Mouse (Mus musculus) lung, embryonic 16.5 days (tissue): ENCODE data around the gene Psen2. TPM values are rescaled to one million over a fixed set of nuclear protein-coding genes. Genes with fewer than 3 reads are reported as not detected.

Experiments used
- ATAC-seq: fragments of 200-750 bp; cut with Nextera tagmentation; 2 replicates; pipeline ENCODE4 v1.8.0; 2017; ENCODE audit warnings: low read depth, mild to moderate bottlenecking, moderate library complexity
- H3K27ac ChIP-seq: fragments of 300-500 bp; sonication (generic); 2 replicates; pipeline ENCODE4 v1.5.1; 2014; ENCODE audit warnings: mild to moderate bottlenecking, control low read depth, low read length
- H3K27me3 ChIP-seq: fragments of 300-500 bp; sonication (generic); 2 replicates; pipeline ENCODE4 v1.6.1; 2014; ENCODE audit warnings: low read depth, low read length, mixed read lengths; ENCODE audit not compliant: control insufficient read depth, insufficient read depth
- H3K36me3 ChIP-seq: fragments of 300-500 bp; sonication (generic); 2 replicates; pipeline ENCODE4 v1.6.1; 2014; ENCODE audit warnings: low read length; ENCODE audit not compliant: control insufficient read depth, insufficient read depth
- H3K4me1 ChIP-seq: fragments of 300-500 bp; sonication (generic); replicated peaks from 2 replicates; pipeline ENCODE4 v1.6.1; 2014; ENCODE audit warnings: low read length, mixed read lengths; ENCODE audit not compliant: control insufficient read depth, insufficient read depth
- H3K4me2 ChIP-seq: fragments of 300-500 bp; sonication (generic); 2 replicates; pipeline ENCODE4 v1.6.1; 2014; ENCODE audit warnings: low read depth, low read length, control low read depth
- H3K4me3 ChIP-seq: fragments of 300-500 bp; sonication (generic); 2 replicates; pipeline ENCODE4 v1.5.1; 2014; ENCODE audit warnings: mild to moderate bottlenecking, low read length, control low read depth
- H3K9ac ChIP-seq: fragments of 300-500 bp; sonication (generic); 2 replicates; pipeline ENCODE4 v1.6.1; 2014; ENCODE audit warnings: low read length, control low read depth
- H3K9me3 ChIP-seq: fragments of 300-500 bp; sonication (generic); 2 replicates; pipeline ENCODE4 v1.6.1; 2016; ENCODE audit warnings: low read length; ENCODE audit not compliant: control insufficient read depth
- WGBS: fragments of 180-500 bp; shearing (Covaris S2); extraction: QIAGEN DNeasy Blood & Tissue Kit; methylation state at CpG from one replicate; pipeline ENCODE4 v1.1.7; 2014; 5-methylcytosine and 5-hydroxymethylcytosine counted together
- polyA plus RNA-seq: library from polyadenylated mRNA; unstranded; fragments of >200 nt; fragmentation: Nextera tagmentation; extraction: Ambion mirVana; gene quantifications from 2 replicates; pipeline ENCODE4 v1.2.1, GENCODE M21; 2015

Gene Psen2
- polyA plus RNA-seq, 1 experiment from 2014 or later = 14.6 TPM

GRCm38 (mm10) chr1:180197956-180198355, 65.3 kb downstream of the Psen2 start:
- H3K9ac ChIP-seq = no peak overlapping the region
- H3K9me3 ChIP-seq = no peaks in the 10 kb centered on the region
- no peaks in the 10 kb centered on the region for H3K27me3 ChIP-seq
- WGBS = 50% methylated on average over 3 of the region's 3 CpGs
- no peak overlapping the region for H3K4me3 ChIP-seq
- H3K4me2 ChIP-seq = no peak overlapping the region
- H3K27ac ChIP-seq = no peak overlapping the region
- ATAC-seq = no peak
- no peaks in the 10 kb centered on the region for H3K36me3 ChIP-seq
- peaks cover 10% of the 10 kb centered on the region for H3K4me1 ChIP-seq

- Histone ChIP-seq H3K36me3 (no peaks in the 10 kb centered on the region), H3K4me1 (peaks cover 10% of the 10 kb centered on the region), H3K27me3 (no peaks in the 10 kb centered on the region), H3K9ac (no peak overlapping the region), H3K4me3 (no peak overlapping the region), H3K9me3 (no peaks in the 10 kb centered on the region), H3K27ac (no peak overlapping the region), H3K4me2 (peak overlapping the region; percentile 98)
- 88% methylated on average over 9 of the region's 9 CpGs for WGBS
- ATAC-seq = no peak
Observed at GRCm38 (mm10) chr1:180196508-180196907, 66.7 kb downstream of the Psen2 start.

GRCm38 (mm10) chr1:180195703-180196381, 67.4 kb downstream of the Psen2 start:
- H3K4me2 ChIP-seq = peak overlapping the region; percentile 98
- H3K9me3 ChIP-seq = no peaks in the 10 kb centered on the region
- no peaks in the 10 kb centered on the region for H3K36me3 ChIP-seq
- 1% methylated on average over 48 of the region's 57 CpGs for WGBS
- H3K4me3 ChIP-seq = peak overlapping the region; percentile 67
- no peaks in the 10 kb centered on the region for H3K27me3 ChIP-seq
- no peak overlapping the region for H3K27ac ChIP-seq
- ATAC-seq = peak; percentile 100
- H3K4me1 ChIP-seq = peaks cover 10% of the 10 kb centered on the region
- peak overlapping the region; percentile 70 for H3K9ac ChIP-seq

GRCm38 (mm10) chr1:180194781-180195471, 68.3 kb downstream of the Psen2 start:
- 18% methylated on average over 9 of the region's 9 CpGs for WGBS
- H3K4me1 ChIP-seq = peaks cover 10% of the 10 kb centered on the region
- H3K9me3 ChIP-seq = no peaks in the 10 kb centered on the region
- no peak overlapping the region for H3K27ac ChIP-seq
- peak overlapping the region; percentile 98 for H3K4me2 ChIP-seq
- H3K36me3 ChIP-seq = no peaks in the 10 kb centered on the region
- H3K9ac ChIP-seq = peak overlapping the region; percentile 70
- peak; percentile 56 for ATAC-seq
- no peaks in the 10 kb centered on the region for H3K27me3 ChIP-seq
- H3K4me3 ChIP-seq = peak overlapping the region; percentile 67

GRCm38 (mm10) chr1:180194048-180194447, 69.2 kb downstream of the Psen2 start:
- Histone ChIP-seq H3K4me2 (no peak overlapping the region), H3K9ac (no peak overlapping the region), H3K36me3 (no peaks in the 10 kb centered on the region), H3K27ac (no peak overlapping the region), H3K4me3 (no peak overlapping the region), H3K9me3 (no peaks in the 10 kb centered on the region), H3K27me3 (no peaks in the 10 kb centered on the region), H3K4me1 (peaks cover 10% of the 10 kb centered on the region)
- 77% methylated on average over 9 of the region's 9 CpGs for WGBS
- ATAC-seq = no peak

GRCm38 (mm10) chr1:180193391-180193935, 69.8 kb downstream of the Psen2 start:
- 79% methylated on average over 8 of the region's 8 CpGs for WGBS
- no peak for ATAC-seq
- H3K9ac ChIP-seq = no peak overlapping the region
- H3K36me3 ChIP-seq = no peaks in the 10 kb centered on the region
- no peaks in the 10 kb centered on the region for H3K27me3 ChIP-seq
- no peaks in the 10 kb centered on the region for H3K9me3 ChIP-seq
- no peak overlapping the region for H3K4me3 ChIP-seq
- peaks cover 10% of the 10 kb centered on the region for H3K4me1 ChIP-seq
- no peak overlapping the region for H3K27ac ChIP-seq
- no peak overlapping the region for H3K4me2 ChIP-seq

- WGBS = 48% methylated on average over 4 of the region's 4 CpGs
- no peak overlapping the region for H3K27ac ChIP-seq
- no peaks in the 10 kb centered on the region for H3K36me3 ChIP-seq
- H3K27me3 ChIP-seq = no peaks in the 10 kb centered on the region
- peaks cover 10% of the 10 kb centered on the region for H3K4me1 ChIP-seq
- no peak overlapping the region for H3K9ac ChIP-seq
- no peak overlapping the region for H3K4me3 ChIP-seq
- no peak for ATAC-seq
- no peaks in the 10 kb centered on the region for H3K9me3 ChIP-seq
- H3K4me2 ChIP-seq = no peak overlapping the region
Observed at GRCm38 (mm10) chr1:180192866-180193265, 70.4 kb downstream of the Psen2 start.

- Histone ChIP-seq H3K9me3 (no peaks in the 10 kb centered on the region), H3K27ac (no peak overlapping the region), H3K27me3 (no peaks in the 10 kb centered on the region), H3K4me1 (peaks cover 10% of the 10 kb centered on the region), H3K4me3 (no peak overlapping the region), H3K9ac (no peak overlapping the region), H3K4me2 (no peak overlapping the region), H3K36me3 (no peaks in the 10 kb centered on the region)
- no peak for ATAC-seq
- WGBS = 65% methylated on average over 7 of the region's 7 CpGs
Observed at GRCm38 (mm10) chr1:180191651-180192220, 71.5 kb downstream of the Psen2 start.

GRCm38 (mm10) chr1:180191112-180191511, 72.1 kb downstream of the Psen2 start:
- Histone ChIP-seq H3K27ac (no peak overlapping the region), H3K36me3 (no peaks in the 10 kb centered on the region), H3K9me3 (no peaks in the 10 kb centered on the region), H3K27me3 (no peaks in the 10 kb centered on the region), H3K4me1 (peaks cover 7% of the 10 kb centered on the region), H3K4me2 (no peak overlapping the region), H3K4me3 (no peak overlapping the region), H3K9ac (no peak overlapping the region)
- 73% methylated on average over 8 of the region's 8 CpGs for WGBS
- no peak for ATAC-seq
